Mouse (Mus musculus): ENCODE measurements at regions not wholly inside any gene's neighbourhood (a gene's known extent, or its start where the extent isn't known, plus 50 kb on each side); places are given as distances from the start of the nearest gene placed in this dataset.

GRCm38 (mm10) chr6:51743105-51743660 lies 219.5 kb downstream of the Snx10 start:
- TF ChIP-seq CTCF (IDR thresholded peaks at IDR 0.05; ENCODE audit: insufficient read depth, low read depth, low read length), result no peak
- TF ChIP-seq POLR2A (IDR thresholded peaks at IDR 0.05; ENCODE audit: insufficient read depth, low read depth, low read length), result no peak

Data from olfactory bulb, adult 2 months (tissue).